Mouse (Mus musculus): Measurements from ENCODE around the gene Chd5. TPM values are rescaled to one million over a fixed set of nuclear protein-coding genes. Genes with fewer than 3 reads are reported as not detected.

Gene Chd5
- 0.49 and 0.56 TPM in 2 replicates for polyA plus RNA-seq (2012; rRNA removed)

- 2% methylated on average over 94 of the region's 120 CpGs for WGBS
- DNase-seq (ENCODE audit: low read depth, low spot score), result no peak
Measured at GRCm38 (mm10) chr4:152338419-152339292, at the start of gene Chd5. Gene Chd5, plus strand, starts transcription at chr4:152338651.

GRCm38 (mm10) chr4:152290385-152290784, 48.1 kb upstream of the Chd5 start:
- DNase-seq (ENCODE audit: low read depth, low spot score), result no peak
- 2% methylated on average over 39 of the region's 39 CpGs for WGBS

GRCm38 (mm10) chr4:152290991-152291390, 47.5 kb upstream of the Chd5 start:
- no peak for DNase-seq (ENCODE audit: low read depth, low spot score)
- WGBS, result 22% methylated on average over 11 of the region's 11 CpGs

- DNase-seq (ENCODE audit: low read depth, low spot score), result no peak
- 34% methylated on average over 6 of the region's 6 CpGs for WGBS
Measured at GRCm38 (mm10) chr4:152291562-152291961, 46.9 kb upstream of the Chd5 start, which contains the start of gene Hes3. Gene Hes3, minus strand, starts transcription at chr4:152291662.

- WGBS, result 11% methylated on average over 12 of the region's 12 CpGs
- DNase-seq (ENCODE audit: low read depth, low spot score), result no peak
Measured at GRCm38 (mm10) chr4:152292102-152292765, 46.2 kb upstream of the Chd5 start.

- 67% methylated on average over 10 of the region's 10 CpGs for WGBS
- no peak for DNase-seq (ENCODE audit: low read depth, low spot score)
Measured at GRCm38 (mm10) chr4:152294188-152294929, 44.1 kb upstream of the Chd5 start.

- 19% methylated on average over 4 of the region's 4 CpGs for WGBS
- no peak for DNase-seq (ENCODE audit: low read depth, low spot score)
Measured at GRCm38 (mm10) chr4:152295916-152296315, 42.5 kb upstream of the Chd5 start.

GRCm38 (mm10) chr4:152296371-152296770, 42.1 kb upstream of the Chd5 start:
- DNase-seq (ENCODE audit: low read depth, low spot score), result no peak
- WGBS, result 4% methylated on average over 8 of the region's 8 CpGs

- WGBS, result under 1% methylated on average over 119 of the region's 119 CpGs
Measured at GRCm38 (mm10) chr4:152296874-152297861, 41.3 kb upstream of the Chd5 start, which contains the start of gene Icmt. Gene Icmt, plus strand, starts transcription at chr4:152297227.

GRCm38 (mm10) chr4:152298836-152299235, 39.6 kb upstream of the Chd5 start:
- DNase-seq (ENCODE audit: low read depth, low spot score), result no peak
- WGBS, result 92% methylated on average over 14 of the region's 14 CpGs

More at GRCm38 (mm10) chr4:152296874-152297861, 41.3 kb upstream of the Chd5 start, which contains the start of gene Icmt:
- peak; percentile 89 for DNase-seq (ENCODE audit: low read depth, low spot score)

- DNase-seq (ENCODE audit: low read depth, low spot score), result no peak
- 90% methylated on average over 8 of the region's 8 CpGs for WGBS
Measured at GRCm38 (mm10) chr4:152300375-152300774, 38.1 kb upstream of the Chd5 start.

- DNase-seq (ENCODE audit: low read depth, low spot score), result no peak
- WGBS, result 82% methylated on average over 11 of the region's 11 CpGs
Measured at GRCm38 (mm10) chr4:152302012-152302411, 36.4 kb upstream of the Chd5 start.

GRCm38 (mm10) chr4:152303172-152303571, 35.3 kb upstream of the Chd5 start:
- WGBS, result 90% methylated on average over 10 of the region's 10 CpGs
- no peak for DNase-seq (ENCODE audit: low read depth, low spot score)

GRCm38 (mm10) chr4:152304685-152305084, 33.8 kb upstream of the Chd5 start:
- DNase-seq (ENCODE audit: low read depth, low spot score), result no peak
- 91% methylated on average over 6 of the region's 6 CpGs for WGBS

- 81% methylated on average over 6 of the region's 6 CpGs for WGBS
- DNase-seq (ENCODE audit: low read depth, low spot score), result no peak
Measured at GRCm38 (mm10) chr4:152305991-152306390, 32.5 kb upstream of the Chd5 start.

- 89% methylated on average over 9 of the region's 9 CpGs for WGBS
Measured at GRCm38 (mm10) chr4:152307542-152307941, 30.9 kb upstream of the Chd5 start.

GRCm38 (mm10) chr4:152312186-152312585, 26.3 kb upstream of the Chd5 start:
- WGBS, result 4% methylated on average over 14 of the region's 14 CpGs
- DNase-seq (ENCODE audit: low read depth, low spot score), result no peak

More at GRCm38 (mm10) chr4:152307542-152307941, 30.9 kb upstream of the Chd5 start:
- DNase-seq (ENCODE audit: low read depth, low spot score), result no peak

GRCm38 (mm10) chr4:152313211-152313632, 25.2 kb upstream of the Chd5 start:
- DNase-seq (ENCODE audit: low read depth, low spot score), result no peak
- 1% methylated on average over 29 of the region's 29 CpGs for WGBS

- DNase-seq (ENCODE audit: low read depth, low spot score), result no peak
Measured at GRCm38 (mm10) chr4:152313934-152314333, 24.5 kb upstream of the Chd5 start.

Data from large intestine, adult 2 months (tissue).